Mouse (Mus musculus) hindbrain, embryonic 15.5 days (tissue): ENCODE measurements around the gene C8g. TPM values are rescaled to one million over a fixed set of nuclear protein-coding genes. Genes with fewer than 3 reads are reported as not detected.

ENCODE experiments used
- ATAC-seq: fragments of 200-750 bp; cut with Nextera tagmentation; 2 replicates; pipeline ENCODE4 v1.8.0; 2017; ENCODE audit warnings: low read depth, moderate number of reproducible peaks, moderate TSS enrichment; ENCODE audit not compliant: low FRiP score
- H3K27ac ChIP-seq: fragments of 300-500 bp; sonication (generic); replicated peaks from 2 replicates; pipeline ENCODE4 v1.5.1; 2015; ENCODE audit warnings: mild to moderate bottlenecking, inconsistent platforms
- H3K27me3 ChIP-seq: fragments of 300-500 bp; sonication (generic); 2 replicates; pipeline ENCODE4 v1.6.1; 2015; ENCODE audit warnings: control low read depth, inconsistent platforms
- H3K36me3 ChIP-seq: fragments of 300-500 bp; sonication (generic); 2 replicates; pipeline ENCODE4 v1.6.1; 2015; ENCODE audit warnings: control low read depth, inconsistent platforms
- H3K4me1 ChIP-seq: fragments of 300-500 bp; sonication (generic); replicated peaks from 2 replicates; pipeline ENCODE4 v1.6.1; 2015; ENCODE audit warnings: control low read depth, inconsistent platforms
- H3K4me2 ChIP-seq: fragments of 300-500 bp; sonication (generic); 2 replicates; pipeline ENCODE4 v1.6.1; 2015; ENCODE audit warnings: moderate library complexity, mild to moderate bottlenecking, inconsistent platforms
- H3K4me3 ChIP-seq: fragments of 300-500 bp; sonication (generic); 2 replicates; pipeline ENCODE4 v1.5.1; 2015; ENCODE audit warnings: mild to moderate bottlenecking, inconsistent platforms
- H3K9ac ChIP-seq: fragments of 300-500 bp; sonication (generic); 2 replicates; pipeline ENCODE4 v1.6.1; 2015; ENCODE audit warnings: inconsistent platforms
- H3K9me3 ChIP-seq: fragments of 300-500 bp; sonication (generic); 2 replicates; pipeline ENCODE4 v1.6.1; 2016; ENCODE audit warnings: control low read depth, inconsistent platforms
- WGBS: fragments of 180-500 bp; shearing (Covaris S2); methylation state at CpG from one replicate; pipeline ENCODE4 v1.1.7; 2015; 5-methylcytosine and 5-hydroxymethylcytosine counted together
- polyA plus RNA-seq: library from polyadenylated mRNA; unstranded; fragments of >200 nt; fragmentation: Nextera tagmentation; extraction: Ambion mirVana; gene quantifications from 2 replicates; pipeline ENCODE4 v1.2.1, GENCODE M21; 2015

The C8g gene
- polyA plus RNA-seq, 1 experiment from 2014 or later = 6.1 TPM

DNA sequence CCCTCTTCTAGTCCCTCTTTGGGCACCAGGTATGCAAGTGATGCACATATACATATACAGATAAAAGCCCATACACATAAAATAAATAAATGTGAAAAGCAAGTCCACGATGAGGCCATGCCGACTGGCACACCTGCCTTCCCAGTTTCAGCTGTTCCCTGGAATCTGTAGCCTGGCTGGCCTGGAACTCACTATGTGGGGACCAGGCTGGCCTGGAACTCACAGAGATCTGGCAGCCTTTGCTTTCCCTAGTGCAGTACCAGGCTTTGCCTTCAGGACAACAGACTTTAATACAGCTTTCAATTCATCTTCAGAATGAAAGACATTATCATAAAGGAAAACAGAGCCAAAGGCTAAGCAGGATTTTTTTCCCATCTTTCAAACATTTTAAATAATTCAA lies 32.2 kb upstream of the C8g start:
- 95% methylated on average over 2 of the region's 2 CpGs for WGBS
- no peaks in the 10 kb centered on the region for H3K4me1 ChIP-seq
- H3K9ac ChIP-seq = no peak overlapping the region
- ATAC-seq = no peak
- peaks cover 19% of the 10 kb centered on the region for H3K36me3 ChIP-seq
- no peak overlapping the region for H3K4me3 ChIP-seq
- H3K27me3 ChIP-seq = no peaks in the 10 kb centered on the region
- H3K4me2 ChIP-seq = no peak overlapping the region
- no peak overlapping the region for H3K27ac ChIP-seq
- no peaks in the 10 kb centered on the region for H3K9me3 ChIP-seq

DNA sequence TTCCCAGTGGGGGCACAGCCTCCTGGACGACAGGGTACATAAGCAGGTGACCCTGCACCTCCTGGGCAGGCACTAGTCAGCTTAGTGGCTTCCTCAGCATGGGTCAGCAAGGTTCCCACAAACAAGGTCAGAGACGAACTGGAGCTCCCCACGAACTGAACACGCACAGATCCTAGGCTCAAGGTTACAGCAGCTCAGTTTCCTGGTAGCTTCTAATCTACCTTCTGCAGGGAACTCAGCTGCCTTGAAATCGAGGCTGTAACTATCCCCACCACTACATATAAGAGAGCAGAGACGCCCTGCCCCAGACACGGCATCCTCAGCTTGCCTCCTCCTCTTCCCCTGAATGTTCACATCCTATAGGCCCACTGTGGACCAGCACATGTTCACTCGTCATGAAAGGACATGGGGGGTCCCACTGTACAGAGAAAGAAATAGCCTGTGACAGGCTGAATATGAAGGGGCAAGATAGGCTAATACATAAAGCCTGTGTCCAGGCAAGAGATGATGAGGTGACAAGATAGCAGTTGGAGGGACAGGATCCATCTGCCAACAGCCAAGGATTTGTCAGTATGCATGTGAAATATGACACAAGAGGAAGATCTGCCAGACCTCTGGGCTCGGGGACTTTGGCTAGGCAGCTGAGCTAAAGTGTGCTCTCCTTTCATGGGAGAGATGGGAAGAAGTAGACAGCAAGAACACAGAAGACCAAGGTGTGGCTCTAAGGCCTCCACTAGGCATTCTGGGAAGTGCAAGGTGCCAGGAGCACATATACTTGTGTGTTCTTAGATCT lies 25.2 kb upstream of the C8g start:
- 91% methylated on average over 9 of the region's 9 CpGs for WGBS
- Histone ChIP-seq H3K9me3 (no peaks in the 10 kb centered on the region), H3K36me3 (peaks cover 53% of the 10 kb centered on the region)

DNA sequence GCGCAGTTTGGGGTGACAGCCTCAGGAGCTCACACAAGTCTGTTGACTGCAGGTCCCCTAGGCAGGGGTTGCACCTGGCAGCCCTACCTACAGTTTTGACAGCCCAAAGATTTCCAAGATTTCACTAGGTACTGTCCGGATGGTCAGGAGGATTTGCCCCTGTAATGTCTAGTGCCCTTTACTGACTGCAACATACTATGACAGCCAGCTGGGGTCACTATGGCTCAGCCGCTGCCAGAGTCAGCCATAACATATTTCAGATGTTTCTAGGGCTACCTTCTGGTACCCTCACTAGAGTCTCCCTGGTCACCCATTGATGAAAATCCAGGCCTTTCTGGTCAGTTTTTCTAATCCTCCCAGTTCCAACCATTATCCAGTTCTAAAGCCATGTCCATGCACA lies 8.4 kb upstream of the C8g start:
- 63% methylated on average over 3 of the region's 3 CpGs for WGBS
- no peak for ATAC-seq
- no peak overlapping the region for H3K27ac ChIP-seq
- H3K27me3 ChIP-seq = no peaks in the 10 kb centered on the region
- H3K36me3 ChIP-seq = peaks cover 6% of the 10 kb centered on the region; the same call in 1 of the 2 replicates
- H3K4me1 ChIP-seq = no peaks in the 10 kb centered on the region
- no peak overlapping the region for H3K4me2 ChIP-seq
- H3K4me3 ChIP-seq = no peak overlapping the region
- H3K9ac ChIP-seq = no peak overlapping the region
- H3K9me3 ChIP-seq = no peaks in the 10 kb centered on the region

More for the DNA sequence above, 25.2 kb upstream of the C8g start:
- H3K4me2 ChIP-seq = no peak overlapping the region
- no peak overlapping the region for H3K27ac ChIP-seq
- no peak overlapping the region for H3K4me3 ChIP-seq
- no peak for ATAC-seq
- H3K4me1 ChIP-seq = no peaks in the 10 kb centered on the region
- H3K9ac ChIP-seq = no peak overlapping the region
- H3K27me3 ChIP-seq = no peaks in the 10 kb centered on the region

DNA sequence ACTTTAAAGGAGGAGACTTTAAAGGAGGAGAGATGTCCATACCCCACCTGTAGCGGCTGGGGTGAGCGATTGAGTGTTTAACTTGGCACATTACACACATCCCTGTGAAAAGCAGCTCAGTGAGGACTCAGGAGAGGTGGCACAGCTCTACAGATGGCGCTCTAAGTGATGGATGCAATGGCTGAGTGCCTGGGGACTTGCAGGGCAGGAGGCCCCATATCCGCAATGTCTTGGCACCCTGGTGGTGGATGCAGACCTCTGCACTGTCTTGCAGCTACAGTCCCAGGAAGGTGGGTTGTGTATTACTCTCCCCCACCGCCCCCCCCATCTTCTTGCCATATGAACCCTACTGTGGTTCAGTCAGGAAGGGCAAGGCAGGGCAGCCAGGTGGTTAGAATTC lies 5.4 kb upstream of the C8g start:
- H3K4me1 ChIP-seq = peaks cover 5% of the 10 kb centered on the region
- ATAC-seq = no peak
- no peak overlapping the region for H3K4me2 ChIP-seq
- 35% methylated on average over 5 of the region's 5 CpGs for WGBS
- H3K27me3 ChIP-seq = no peaks in the 10 kb centered on the region
- no peak overlapping the region for H3K4me3 ChIP-seq
- peaks cover 17% of the 10 kb centered on the region; the same call in 1 of the 2 replicates for H3K36me3 ChIP-seq
- no peaks in the 10 kb centered on the region for H3K9me3 ChIP-seq
- no peak overlapping the region for H3K27ac ChIP-seq
- no peak overlapping the region for H3K9ac ChIP-seq

DNA sequence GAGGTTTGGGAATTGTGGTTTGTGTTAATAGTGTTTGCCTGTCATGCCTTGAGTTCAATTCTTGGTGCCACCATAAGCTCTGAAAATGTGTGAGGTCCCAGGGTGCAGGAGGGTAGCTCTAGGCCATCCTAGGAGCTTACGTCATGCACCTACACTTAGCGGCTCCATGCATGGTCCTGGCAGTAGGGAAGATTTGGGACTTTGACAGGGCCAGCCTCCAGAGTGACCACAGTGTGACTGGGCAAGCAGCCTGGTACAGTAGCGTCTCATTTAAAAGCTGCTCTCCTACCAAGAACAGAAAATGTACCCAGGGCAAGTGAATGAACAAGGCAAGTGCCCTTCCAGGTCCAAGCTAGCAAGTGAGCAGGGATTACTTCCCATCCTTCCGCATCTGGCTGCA lies 4.3 kb upstream of the C8g start:
- H3K4me3 ChIP-seq = no peak overlapping the region
- no peak overlapping the region for H3K27ac ChIP-seq
- peaks cover 14% of the 10 kb centered on the region for H3K4me1 ChIP-seq
- 94% methylated on average over 4 of the region's 4 CpGs for whole genome bisulfite sequencing
- H3K4me2 ChIP-seq = no peak overlapping the region
- peaks cover 17% of the 10 kb centered on the region; the same call in 1 of the 2 replicates for H3K36me3 ChIP-seq
- H3K27me3 ChIP-seq = no peaks in the 10 kb centered on the region
- H3K9me3 ChIP-seq = no peaks in the 10 kb centered on the region
- H3K9ac ChIP-seq = no peak overlapping the region
- no peak for ATAC-seq

DNA sequence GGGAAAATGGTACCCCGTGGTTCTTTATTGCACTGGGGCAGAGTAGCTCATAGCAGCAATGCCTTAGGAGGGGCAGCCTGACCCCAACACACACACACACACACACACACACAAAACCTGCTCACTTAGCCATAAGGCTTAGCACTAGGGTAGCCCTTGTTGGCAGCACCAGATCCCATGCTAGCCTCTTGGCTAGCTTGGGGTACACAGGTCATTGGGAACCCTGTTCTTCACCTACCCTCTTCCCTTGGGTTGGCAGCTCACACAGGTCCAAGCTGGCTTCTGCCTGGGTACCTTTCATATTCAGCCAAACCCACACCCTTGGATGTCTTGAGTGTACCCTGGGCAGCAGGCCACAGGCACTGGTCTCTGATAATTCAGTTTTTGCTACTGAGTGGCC lies 3.5 kb upstream of the C8g start:
- Histone ChIP-seq H3K27me3 (no peaks in the 10 kb centered on the region), H3K4me2 (no peak overlapping the region), H3K27ac (no peak overlapping the region), H3K9ac (no peak overlapping the region), H3K9me3 (no peaks in the 10 kb centered on the region), H3K4me1 (peaks cover 18% of the 10 kb centered on the region), H3K36me3 (peaks cover 17% of the 10 kb centered on the region; the same call in 1 of the 2 replicates), H3K4me3 (no peak overlapping the region)
- 94% methylated on average over 1 of the region's 1 CpGs for WGBS
- no peak for ATAC-seq

DNA sequence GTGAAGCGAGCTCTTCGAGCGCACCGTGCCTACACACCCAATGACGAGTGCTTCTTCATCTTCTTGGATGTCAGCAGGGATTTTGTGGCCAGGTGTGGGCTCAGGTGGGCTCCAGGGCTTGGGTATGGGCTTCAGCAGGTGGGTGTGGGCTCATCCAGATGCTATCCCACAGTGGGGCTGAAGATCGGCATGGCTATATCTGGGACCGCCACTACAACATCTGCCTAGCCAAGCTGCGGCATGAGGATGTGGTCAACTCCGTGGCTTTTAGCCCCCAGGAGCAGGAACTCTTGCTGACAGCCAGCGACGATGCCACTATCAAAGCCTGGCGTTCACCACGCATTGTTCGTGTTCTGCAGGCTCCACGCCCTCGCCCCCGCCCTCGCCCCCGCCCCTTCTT lies 3.0 kb upstream of the C8g start:
- Histone ChIP-seq H3K36me3 (peaks cover 17% of the 10 kb centered on the region; the same call in 1 of the 2 replicates), H3K27ac (no peak overlapping the region), H3K27me3 (no peaks in the 10 kb centered on the region), H3K9me3 (no peaks in the 10 kb centered on the region), H3K9ac (no peak overlapping the region), H3K4me3 (no peak overlapping the region), H3K4me1 (peaks cover 20% of the 10 kb centered on the region), H3K4me2 (no peak overlapping the region)
- no peak for ATAC-seq
- WGBS = 97% methylated on average over 19 of the region's 19 CpGs

DNA sequence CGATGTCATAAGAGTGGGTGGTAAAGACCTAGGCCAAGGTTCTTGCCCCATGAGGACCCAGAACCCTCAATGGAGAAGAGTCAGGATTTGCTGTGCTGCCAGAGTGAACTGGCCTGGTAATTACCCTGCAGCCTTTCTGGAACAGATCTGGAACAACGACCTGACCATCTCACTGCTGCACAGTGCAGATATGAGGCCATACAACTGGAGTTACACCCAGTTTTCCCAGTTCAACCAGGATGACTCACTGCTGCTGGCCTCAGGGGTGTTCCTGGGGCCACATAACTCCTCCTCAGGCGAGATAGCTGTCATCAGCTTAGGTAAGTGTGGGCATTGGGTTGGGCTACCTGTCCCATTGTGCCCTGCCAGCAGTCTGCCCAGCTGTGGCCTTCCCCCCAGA lies 1.2 kb upstream of the C8g start:
- no peak overlapping the region for H3K9ac ChIP-seq
- no peaks in the 10 kb centered on the region for H3K9me3 ChIP-seq
- no peak overlapping the region for H3K27ac ChIP-seq
- no peak overlapping the region for H3K4me2 ChIP-seq
- no peaks in the 10 kb centered on the region for H3K27me3 ChIP-seq
- ATAC-seq = no peak
- H3K4me3 ChIP-seq = no peak overlapping the region
- WGBS = 86% methylated on average over 3 of the region's 3 CpGs
- H3K36me3 ChIP-seq = peaks cover 17% of the 10 kb centered on the region; the same call in 1 of the 2 replicates
- H3K4me1 ChIP-seq = peaks cover 20% of the 10 kb centered on the region

DNA sequence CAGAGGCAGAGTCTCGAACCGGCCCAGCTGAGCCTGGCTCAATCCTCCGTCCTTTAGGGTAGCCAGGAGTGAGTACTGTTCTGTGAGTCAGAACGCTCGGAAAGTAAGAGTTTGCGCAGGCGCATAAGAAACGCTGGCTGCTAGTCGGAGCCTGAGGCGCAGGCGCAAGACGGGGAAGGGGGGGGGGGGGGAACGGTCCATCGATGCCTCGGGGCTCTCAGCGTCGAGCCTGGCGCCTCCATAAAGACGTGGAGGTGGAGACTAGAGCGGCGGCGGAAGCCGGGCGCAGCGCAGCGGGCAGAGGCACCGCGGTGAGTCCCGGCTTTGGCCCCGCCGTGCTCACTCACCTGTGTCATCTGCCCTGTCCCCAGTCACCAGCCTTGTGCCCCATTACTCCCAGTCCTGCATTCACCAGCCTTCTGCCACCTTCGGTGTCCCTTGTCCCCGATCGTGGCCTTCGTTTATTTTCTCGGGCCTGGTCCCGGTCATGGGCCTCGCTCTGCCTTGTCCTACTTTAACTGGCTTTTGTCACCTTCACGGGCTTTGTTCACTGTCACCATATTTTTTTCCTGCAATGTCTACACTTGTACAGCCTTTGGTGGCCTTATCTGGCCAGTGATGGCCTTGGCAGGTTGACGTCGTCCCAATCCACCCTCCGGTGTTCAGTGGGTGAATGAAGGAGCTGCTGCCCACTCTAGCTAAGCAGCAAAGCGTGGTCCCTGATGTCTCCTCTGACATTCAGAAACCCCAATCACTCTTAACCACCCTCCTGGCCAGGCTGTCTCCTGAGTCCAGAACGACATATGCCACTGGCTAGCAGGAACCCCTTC lies 728 bp downstream of the C8g start, which contains the start of gene Fbxw5:
Fbxw5 (plus strand) TSS at position 175 of the 830 bp plus-strand sequence.
- under 1% methylated on average over 23 of the region's 44 CpGs for WGBS
- Histone ChIP-seq H3K27me3 (no peaks in the 10 kb centered on the region), H3K9ac (peak within 1 kb of the TSS; percentile 94), H3K9me3 (no peaks in the 10 kb centered on the region), H3K4me2 (peak within 1 kb of the TSS; percentile 97), H3K4me1 (peaks cover 20% of the 10 kb centered on the region), H3K27ac (peak within 1 kb of the TSS; percentile 86), H3K36me3 (peaks cover 17% of the 10 kb centered on the region; the same call in 1 of the 2 replicates), H3K4me3 (peak within 1 kb of the TSS; percentile 89)
- peak; percentile 90 for ATAC-seq

DNA sequence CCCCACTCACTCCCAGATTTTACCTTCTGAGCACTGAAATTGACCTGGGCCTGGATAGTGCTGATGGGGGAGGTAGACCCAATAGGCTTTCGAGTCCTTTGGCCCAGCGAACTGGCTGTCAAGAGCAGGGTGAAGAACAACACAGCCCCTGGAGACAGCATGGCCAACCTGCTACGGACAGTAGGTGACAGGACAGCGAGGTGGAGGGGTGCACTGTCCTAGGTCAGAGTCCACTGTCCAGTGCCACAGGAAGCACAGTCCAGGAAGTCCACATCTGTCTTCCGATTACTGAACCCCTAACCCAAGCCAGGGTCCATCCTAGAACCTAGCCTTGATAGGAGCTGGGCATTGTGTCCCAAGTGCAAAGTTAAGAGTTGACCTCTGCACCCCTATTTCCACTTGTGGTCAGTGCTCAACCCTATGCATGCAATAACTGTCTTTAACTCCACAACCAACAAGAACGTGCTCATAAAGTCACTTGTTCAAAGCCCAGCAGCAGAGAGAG lies 1.4 kb downstream of the C8g start:
- Histone ChIP-seq H3K4me3 (peak overlapping the region; percentile 89), H3K4me1 (peaks cover 20% of the 10 kb centered on the region), H3K27ac (peak overlapping the region; percentile 69), H3K4me2 (peak overlapping the region; percentile 67), H3K36me3 (peaks cover 13% of the 10 kb centered on the region; the same call in 1 of the 2 replicates), H3K27me3 (no peaks in the 10 kb centered on the region), H3K9me3 (no peaks in the 10 kb centered on the region), H3K9ac (peak overlapping the region; percentile 43)
- WGBS = 76% methylated on average over 6 of the region's 6 CpGs
- peak; percentile 25 for ATAC-seq

DNA sequence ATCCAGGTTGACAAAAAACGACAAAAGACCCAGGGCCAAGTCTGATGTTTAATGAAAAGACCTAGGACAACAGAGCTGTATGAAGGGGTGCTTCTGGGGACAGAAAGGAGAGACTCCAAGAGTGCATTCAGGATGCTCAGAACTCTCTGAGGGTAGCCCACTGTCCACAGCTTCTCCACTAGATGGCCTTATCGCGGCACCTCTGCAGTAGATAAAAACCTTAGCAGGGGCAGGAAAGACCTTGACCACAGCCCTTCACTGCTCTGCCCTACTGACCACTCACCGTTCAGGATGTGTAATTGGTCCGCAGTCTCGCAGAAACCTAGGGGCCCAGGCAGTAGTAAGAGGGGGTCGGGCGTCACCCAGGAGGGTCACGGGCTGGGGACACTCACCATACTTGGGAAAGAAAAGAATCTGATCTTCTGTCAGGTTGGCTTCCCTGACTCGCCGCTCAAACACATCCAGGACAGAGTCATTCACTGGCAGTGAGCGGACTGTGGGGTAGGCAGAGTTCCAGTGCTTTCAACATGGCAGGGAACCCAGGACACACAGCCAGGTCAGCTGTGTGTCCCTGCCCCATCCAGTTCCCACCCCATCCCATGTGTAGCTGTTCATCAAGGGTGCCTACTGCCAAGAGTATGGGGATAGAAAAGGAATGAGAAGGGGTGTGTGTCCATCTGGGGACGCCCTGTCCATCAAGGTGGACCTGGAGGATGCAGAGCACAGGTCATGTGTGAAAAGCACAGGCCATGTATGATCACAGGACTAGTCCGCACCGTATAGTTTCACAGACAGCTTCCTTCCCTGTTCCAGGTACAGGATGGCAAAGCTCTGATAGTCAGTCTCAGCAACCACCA lies 2.7 kb downstream of the C8g start:
- WGBS = 74% methylated on average over 15 of the region's 15 CpGs

More for the DNA sequence above, 2.7 kb downstream of the C8g start:
- ATAC-seq = no peak
- H3K4me1 ChIP-seq = peaks cover 20% of the 10 kb centered on the region
- no peak overlapping the region for H3K4me2 ChIP-seq
- no peaks in the 10 kb centered on the region for H3K27me3 ChIP-seq
- H3K27ac ChIP-seq = no peak overlapping the region
- H3K4me3 ChIP-seq = no peak overlapping the region
- H3K9ac ChIP-seq = no peak overlapping the region
- peaks cover 3% of the 10 kb centered on the region; the same call in 1 of the 2 replicates for H3K36me3 ChIP-seq
- H3K9me3 ChIP-seq = no peaks in the 10 kb centered on the region
